Mouse (Mus musculus): ENCODE data around the gene Cnih3.

Cnih3 gene

DNA sequence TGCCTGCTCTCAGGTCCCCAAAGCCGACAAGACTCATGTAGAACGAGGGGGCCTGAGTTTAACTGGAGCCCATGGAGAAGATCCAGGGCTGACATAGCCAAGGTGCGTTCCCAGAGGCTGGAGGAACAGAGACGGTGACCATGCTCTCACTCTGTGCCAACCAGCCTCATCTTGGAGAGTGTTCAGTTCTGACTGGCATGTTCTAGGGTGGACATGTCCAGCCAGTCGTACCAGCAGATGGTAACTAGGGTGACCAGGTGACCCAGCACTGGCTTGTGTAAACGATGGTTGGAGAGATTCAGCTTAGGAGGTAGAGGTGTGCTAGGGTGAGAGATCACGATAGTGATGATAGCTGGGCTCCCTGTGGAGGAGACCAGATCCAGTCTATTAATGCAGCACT is 50.6 kb downstream of the Cnih3 start:
- no peak for DNase-seq (ENCODE audit: low read depth, low spot score)

DNA sequence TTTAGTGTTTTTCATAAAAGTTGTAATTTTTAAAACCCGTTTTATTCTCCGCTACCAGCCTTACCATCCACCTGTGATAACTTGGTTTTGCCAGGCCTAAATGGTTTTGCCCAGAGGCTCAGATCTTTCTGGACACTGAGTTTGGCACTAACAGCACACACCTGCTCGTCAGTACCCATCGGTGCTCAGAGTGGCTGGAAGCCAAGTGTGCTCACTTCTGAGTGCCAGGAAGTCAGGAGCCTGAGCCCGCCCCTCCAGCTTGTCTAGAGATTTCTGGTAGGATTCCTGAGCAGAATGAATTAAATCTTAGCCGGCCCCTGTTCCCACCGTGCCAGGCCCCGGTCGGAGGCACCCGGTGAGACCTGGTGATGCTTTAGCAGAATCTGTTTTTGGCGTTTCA is 54.9 kb downstream of the Cnih3 start:
- no peak for DNase-seq (ENCODE audit: low read depth, low spot score)

DNA sequence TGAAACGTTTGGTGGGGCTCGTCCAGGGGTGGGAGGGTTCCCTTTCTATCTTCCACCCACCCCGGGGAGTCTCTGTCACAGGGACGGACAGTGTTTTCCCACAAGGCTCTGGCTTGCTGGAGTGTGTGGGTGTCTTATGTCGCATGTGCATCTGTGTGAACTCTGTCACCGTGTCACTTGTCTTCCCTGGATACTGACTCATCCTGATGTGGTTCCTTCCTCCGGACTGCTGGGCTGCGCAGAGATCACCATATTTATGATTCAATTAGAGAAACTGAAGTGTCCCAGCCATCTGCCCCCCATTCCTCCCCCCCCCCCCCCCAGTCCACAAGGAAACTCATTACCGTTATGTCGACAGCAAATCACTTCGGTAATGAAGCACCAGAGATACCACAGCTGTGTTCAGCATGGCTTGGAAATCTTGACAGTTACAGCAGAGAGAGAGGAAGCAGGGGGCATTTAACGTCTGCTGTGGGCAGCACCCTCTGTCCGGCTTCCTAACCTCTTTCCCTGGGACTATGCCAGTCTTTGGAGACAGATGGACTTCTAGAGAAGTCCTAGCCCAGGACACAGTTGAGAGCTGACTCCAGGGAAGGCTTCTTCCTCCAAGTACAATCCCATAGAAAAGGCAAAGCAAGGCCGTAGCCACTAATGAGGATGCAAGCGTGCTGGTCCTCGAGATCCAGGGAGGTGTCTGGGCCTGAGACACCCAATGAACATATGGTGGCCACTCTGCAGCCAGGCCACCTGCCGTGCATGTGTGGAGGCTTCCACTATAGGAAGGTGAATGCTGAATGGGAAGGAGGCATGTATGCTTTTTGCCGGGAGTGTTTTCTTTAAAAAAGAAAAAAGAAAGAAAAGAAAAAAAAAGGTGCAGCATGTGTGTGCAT is 55.9 kb downstream of the Cnih3 start:
- DNase-seq (ENCODE audit: low read depth, low spot score) = no peak

DNA sequence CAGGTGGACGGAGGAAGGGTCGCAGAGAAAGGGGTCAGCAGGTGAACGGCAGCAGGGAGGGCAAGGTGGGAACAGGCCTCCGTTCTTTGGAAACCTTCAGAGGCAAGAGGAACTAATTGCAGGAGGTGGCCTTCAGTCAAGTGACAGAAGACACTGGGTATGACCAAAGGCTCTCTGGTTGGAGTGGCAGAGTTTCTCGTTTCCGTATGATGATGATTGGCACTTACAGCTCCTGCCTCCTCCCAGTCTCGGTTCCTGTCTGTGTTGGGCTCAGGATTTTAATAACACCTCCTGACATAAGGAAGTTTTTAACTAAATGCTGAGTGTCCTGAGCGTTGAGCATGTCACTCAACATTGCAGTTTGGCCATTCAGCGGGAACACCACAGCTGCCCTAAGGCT is 57.3 kb downstream of the Cnih3 start:
- no peak for DNase-seq (ENCODE audit: low read depth, low spot score)

DNA sequence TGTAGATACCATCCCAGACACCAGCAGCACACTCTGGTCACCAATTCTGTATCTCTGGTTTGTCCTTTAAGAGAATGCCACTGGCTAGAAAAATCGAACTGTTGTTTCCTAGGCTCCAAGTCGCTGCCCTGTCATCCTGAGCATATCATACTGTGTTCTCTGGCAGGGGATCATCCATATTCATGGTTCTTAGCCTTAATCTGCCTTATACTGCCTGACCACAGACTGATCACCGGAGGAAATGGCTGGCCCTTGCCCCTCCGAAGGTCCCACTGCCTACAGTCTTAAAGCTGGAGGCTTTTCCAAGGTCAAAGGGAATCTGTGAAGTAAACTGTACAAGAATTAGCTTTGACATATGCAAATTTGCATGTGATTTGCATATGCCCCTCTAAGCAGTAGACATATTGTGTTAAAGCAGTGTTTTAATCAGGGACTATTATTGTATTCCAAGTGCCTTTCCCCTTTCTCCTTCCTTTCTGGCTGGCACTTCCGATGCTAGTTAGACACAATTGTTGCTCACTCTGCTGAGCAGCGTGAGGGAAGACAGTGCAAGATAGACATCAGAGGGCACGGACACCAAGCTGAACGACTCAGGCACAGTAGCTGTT is 58.3 kb downstream of the Cnih3 start:
- DNase-seq (ENCODE audit: low read depth, low spot score) = no peak

DNA sequence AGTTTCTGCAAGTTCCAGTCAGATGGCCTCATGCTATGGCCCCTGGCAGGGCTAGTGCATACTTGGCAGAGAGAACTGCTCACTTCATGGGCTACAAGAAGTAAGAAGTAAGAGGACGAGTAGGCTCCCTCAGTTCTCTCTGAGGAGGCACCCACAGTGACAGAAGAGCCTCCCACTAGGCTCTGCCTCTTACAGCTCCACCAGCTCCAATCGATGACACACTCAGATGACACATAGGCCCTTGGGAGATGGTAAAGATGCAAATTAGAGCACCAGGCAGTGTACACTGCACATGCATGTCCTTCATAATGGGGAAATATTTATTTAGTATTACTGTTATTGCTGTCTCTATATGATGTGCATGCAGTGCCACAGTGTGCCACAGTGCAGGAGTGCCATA is 62.6 kb downstream of the Cnih3 start:
- DNase-seq (ENCODE audit: low read depth, low spot score) = no peak

GRCm38 (mm10) chr1:181416841-181417240 is 64.4 kb downstream of the Cnih3 start:
- DNase-seq (ENCODE audit: low read depth, low spot score) = no peak

- DNase-seq (ENCODE audit: low read depth, low spot score) = no peak
These were observed 65.6 kb downstream of the Cnih3 start for GRCm38 (mm10) chr1:181417937-181418523.

GRCm38 (mm10) chr1:181420080-181420536 is 67.7 kb downstream of the Cnih3 start:
- DNase-seq (ENCODE audit: low read depth, low spot score) = no peak

DNA sequence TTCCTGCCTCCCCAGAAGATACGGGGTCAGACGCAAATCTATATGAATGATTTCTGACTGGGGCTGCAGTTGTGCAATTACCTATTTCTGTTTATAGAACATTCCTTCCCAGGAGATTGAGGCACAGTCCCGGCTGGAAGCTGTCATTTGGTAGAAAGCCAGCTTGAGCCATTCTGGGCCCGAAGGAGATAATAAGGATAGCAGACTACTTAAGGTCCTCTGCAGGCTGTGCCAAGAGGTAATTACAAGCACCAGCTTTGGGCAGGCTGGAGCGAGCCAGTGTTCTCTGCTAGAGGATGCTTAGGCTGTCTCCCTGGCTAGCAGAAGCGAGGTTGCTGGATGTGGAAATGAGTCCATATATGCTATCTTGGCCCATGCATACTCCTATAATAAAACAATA is 70.4 kb downstream of the Cnih3 start:
- no peak for DNase-seq (ENCODE audit: low read depth, low spot score)

DNA sequence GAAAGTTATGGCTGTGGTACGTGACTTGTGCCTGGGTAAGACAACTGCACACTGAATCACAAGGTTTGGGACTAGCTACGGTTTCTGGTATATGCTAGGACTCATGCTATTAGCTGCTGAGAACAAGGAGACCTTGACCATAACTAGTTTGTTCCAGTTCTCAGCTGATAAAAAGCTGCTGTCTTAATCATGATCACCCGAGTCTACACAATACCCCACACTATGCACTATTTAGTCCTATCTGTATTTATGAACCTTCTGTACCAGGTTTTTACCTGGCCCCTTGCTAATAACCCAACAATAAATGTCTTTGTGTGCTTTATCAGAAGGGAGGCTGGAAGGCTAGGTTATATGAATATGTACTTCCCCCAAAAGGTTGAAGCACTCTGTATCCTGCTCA is 72.5 kb downstream of the Cnih3 start:
- DNase-seq (ENCODE audit: low read depth, low spot score) = no peak

DNA sequence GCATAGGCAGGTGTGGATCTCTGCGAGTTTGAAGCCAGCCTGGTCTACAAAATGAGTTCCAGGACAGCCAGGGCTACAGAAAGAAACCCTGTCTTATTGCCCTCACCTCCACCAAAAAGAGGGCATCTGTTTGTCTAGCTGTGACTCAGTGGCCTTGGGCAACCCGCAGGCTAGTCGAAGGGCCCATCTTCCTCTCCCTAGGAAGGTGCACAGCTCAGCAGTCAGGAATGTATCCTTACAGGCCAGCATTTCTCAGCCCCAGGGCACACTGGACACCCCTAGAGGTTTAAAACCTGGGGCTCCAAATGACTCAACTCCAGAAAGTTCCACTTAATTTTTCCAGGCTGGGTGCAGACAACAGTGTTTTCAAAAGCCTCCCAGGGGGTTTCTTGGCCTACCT is 73.0 kb downstream of the Cnih3 start:
- DNase-seq (ENCODE audit: low read depth, low spot score) = no peak

- DNase-seq (ENCODE audit: low read depth, low spot score) = no peak
These were observed 74.0 kb downstream of the Cnih3 start for GRCm38 (mm10) chr1:181426406-181426805.

DNA sequence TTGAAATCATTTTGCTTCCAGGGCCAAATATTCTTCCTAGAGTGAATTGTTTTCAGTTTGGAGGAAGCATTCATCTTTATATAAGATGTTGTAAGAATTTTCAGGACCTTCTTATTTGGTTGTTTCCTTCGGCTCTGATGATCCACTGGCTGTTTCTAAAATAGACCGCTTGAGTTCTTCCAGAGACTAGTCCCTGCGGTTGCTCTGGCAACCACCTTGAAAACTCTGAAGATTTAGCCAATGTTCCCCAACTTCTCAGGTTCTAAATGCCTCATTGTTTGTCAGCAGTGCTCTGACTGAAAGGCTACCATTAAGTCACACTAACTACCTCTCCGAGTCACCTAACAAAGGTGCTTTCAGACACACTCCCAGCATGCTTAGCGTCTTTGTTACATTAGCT is 80.8 kb downstream of the Cnih3 start:
- no peak for DNase-seq (ENCODE audit: low read depth, low spot score)

- DNase-seq (ENCODE audit: low read depth, low spot score) = no peak
These were observed 83.0 kb downstream of the Cnih3 start for GRCm38 (mm10) chr1:181435414-181435813.

GRCm38 (mm10) chr1:181440982-181441603 is 88.7 kb downstream of the Cnih3 start:
- DNase-seq (ENCODE audit: low read depth, low spot score) = no peak

GRCm38 (mm10) chr1:181441654-181442241 is 89.3 kb downstream of the Cnih3 start:
- no peak for DNase-seq (ENCODE audit: low read depth, low spot score)

DNA sequence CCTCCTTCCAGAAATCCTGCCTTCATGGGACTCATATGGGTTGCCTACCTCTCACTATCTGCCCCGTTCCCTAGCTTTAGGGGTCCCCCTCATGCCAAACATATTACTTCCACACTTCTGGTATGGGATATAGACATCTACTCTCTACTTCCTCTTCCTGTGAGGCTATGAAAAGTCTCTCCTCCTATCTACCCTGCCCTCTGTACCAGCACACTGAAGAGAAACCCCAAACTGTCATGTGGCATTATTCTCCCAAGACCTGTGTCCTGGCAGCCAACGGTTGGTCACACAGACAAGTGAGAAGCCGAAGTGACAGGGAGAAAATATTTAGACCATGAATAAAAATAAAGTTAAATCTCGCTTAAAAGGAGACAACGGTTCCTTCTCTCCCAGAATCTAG is 92.6 kb downstream of the Cnih3 start:
- DNase-seq (ENCODE audit: low read depth, low spot score) = no peak

DNA sequence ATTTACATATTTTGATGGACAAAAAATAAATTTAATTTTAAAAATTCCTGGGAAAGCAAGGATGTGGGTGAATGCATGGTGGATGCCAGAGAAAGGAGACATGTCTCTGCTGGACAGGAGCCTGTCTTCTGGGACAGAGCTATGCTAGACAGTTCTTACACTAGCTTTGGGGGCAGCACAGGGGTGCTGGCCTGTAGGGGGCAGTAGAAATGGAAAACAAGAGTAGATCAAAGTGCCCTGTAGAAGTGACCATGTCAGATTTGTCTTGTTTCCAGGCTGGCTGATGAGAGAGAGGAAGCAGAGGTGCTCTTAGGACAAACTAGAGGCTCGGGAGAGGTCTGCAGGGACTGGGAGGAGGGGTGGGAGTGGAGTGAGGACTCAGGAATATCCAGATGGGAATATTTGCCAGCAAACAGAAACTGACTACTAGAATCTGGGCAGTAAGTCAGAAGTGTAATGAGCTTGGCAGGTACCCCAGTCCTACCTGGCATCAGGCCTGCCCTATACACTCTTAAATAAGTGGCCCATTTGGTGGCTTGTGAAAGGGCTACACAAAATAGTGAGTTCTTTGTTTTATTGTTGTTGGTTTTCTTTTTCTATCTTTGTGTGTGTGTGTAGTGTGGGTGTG is 93.3 kb downstream of the Cnih3 start:
- DNase-seq (ENCODE audit: low read depth, low spot score) = no peak

DNA sequence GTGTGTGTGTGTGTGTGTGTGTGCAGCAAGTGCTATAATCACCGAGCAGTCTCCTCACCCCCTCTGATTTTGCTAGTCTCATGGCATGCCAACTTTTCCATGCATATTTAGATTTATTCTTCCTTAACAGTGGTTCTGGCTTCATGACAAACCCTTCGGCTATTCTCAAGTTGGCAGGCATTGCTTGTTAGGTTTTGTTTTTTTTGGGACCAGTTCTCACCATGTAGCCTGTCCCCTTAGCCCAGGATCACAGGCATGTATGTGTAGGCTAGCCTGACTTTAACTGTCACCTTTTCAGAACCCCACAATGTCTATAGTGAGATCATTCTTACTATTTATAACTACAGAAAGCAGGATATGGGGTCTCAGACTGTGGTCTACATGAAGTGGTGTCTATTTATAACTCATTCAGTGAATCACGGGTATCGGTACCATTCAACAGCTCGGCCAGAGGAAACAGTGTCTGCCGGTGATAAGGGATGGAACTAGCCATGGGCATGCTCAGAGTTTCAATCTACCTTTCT is 94.2 kb downstream of the Cnih3 start:
- no peak for DNase-seq (ENCODE audit: low read depth, low spot score)

- DNase-seq (ENCODE audit: low read depth, low spot score) = no peak
These were observed 95.1 kb downstream of the Cnih3 start for GRCm38 (mm10) chr1:181447576-181447975.
